Mouse (Mus musculus): ENCODE measurements around the gene Cd1d1. TPM values are rescaled to one million over a fixed set of nuclear protein-coding genes. Genes with fewer than 3 reads are reported as not detected.

The Cd1d1 gene
- total RNA-seq, 2 experiments from 2014 or later = 6.9 to 12.3 TPM

DNA sequence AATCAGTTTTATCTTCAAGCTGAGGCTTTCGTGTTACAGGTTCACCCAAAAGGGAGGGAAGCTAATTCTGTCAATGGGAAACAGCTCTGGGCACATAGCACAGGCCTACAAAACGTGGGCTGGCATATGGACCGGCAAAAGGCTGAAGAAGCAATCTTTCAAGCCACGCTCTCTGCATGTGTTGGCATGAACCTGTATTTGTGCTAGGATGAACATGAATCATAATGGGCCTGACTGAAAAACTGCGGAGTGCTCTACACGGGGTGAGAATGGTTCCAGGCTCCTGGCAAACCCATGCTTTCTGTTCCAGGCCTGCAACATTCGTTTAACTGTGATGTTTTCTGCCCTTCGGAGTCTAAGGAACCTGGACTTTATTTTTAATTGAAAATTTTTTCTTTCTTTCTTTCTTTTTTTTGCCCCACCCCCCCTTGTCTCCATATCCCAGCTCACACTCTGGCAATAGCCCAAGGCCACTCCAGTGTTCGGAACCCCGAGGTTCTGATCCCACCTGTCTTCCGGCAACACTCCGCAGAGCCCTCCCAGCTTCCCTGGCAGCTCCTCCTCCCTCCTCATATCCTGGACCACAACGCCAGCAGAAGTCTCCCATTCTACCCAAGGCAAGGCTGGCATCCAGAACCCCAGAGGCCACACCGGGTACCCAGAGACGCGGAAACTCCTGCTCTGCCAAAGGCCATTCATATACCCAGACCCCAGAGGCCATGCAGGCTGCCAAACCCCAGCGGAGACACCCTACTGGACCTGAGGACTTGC, 36.4 kb downstream of the Cd1d1 start:
- DNase-seq = no peak

DNA sequence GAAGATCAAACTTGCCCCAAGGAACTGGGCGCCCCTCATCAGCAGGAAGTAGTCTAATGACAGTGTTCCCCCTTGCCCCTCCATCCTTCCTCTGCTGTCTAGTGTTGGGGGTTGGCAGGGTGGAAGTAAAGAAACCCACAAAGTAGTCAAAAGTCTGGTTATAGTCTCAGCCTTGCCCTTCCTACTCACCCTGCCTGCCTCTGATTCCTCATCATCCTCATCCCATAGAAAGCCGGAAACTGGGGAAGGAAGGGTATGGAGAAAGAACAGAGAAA, 37.9 kb downstream of the Cd1d1 start:
- no peak for DNase-seq

DNA sequence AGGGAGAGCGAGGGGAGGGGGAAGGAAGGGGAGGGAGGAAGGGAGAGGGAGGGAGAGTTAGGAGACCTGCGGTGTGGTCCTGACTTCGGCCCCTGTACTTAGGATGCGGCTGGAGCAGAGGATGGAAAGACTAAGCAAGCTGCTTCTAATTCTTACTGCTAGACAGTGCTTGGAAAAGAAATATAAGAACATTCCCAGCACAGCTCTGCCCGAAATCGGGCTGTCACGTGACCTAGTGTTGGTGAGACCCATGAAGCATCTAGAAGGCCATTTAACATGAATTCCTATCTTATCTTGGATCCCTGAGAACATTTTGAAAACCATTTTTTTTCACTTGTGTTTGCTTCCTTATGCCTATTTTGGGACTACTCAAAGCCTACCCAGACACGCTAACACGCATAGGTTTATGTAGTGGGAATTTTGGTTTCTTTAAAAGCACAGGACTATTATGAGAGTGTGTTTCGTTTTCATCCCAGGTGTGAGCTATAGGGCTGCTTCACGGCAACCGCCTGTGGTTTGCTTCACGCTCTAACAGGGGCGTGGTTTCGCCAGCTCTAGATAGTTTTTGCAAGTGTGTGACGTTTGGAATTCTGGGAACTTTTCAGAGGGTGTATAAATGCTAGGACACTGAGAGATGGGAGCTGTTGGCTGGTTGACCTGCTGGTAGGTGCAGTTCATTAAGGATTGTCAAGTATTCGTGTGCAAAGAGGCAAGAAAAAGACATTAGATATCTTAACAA, 38.4 kb downstream of the Cd1d1 start:
- no peak for DNase-seq

DNA sequence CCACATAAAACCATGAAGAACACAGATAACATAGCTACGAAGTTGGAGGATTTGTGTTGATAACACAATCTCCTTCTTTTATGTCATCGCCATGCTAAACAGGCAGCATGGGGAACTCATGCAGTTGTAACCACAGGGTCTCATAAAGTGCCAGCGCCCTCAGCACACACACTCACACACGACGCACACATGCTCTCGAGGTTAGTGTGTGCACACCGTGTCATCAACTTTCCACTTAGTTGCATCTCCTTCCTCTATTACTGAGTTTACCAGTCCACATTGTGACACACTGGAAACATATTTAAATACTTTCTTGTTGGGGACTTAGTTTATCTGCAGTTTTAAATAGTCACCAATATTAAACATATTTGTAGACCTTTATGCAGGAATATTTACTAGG, 40.2 kb downstream of the Cd1d1 start:
- no peak for DNase-seq

- no peak for DNase-seq
These were observed 43.9 kb downstream of the Cd1d1 start for GRCm38 (mm10) chr3:86955376-86955775.

GRCm38 (mm10) chr3:86954521-86954920, 44.7 kb downstream of the Cd1d1 start:
- no peak for DNase-seq

- DNase-seq = no peak
These were observed 45.4 kb downstream of the Cd1d1 start for GRCm38 (mm10) chr3:86953819-86954218.

GRCm38 (mm10) chr3:86950652-86951051, 48.6 kb downstream of the Cd1d1 start:
- no peak for DNase-seq

Other genes with a start within 250 kb of the Cd1d1 start
- 1 to 10 TPM; 3.7 to 6.2 TPM for gene Dclk2, start 78.6 kb downstream of the Cd1d1 start, total RNA-seq (2021)
- 10 to 100 TPM; 13.7 to 19.0 TPM for gene Kirrel, start 175.3 kb upstream of the Cd1d1 start, total RNA-seq (2021)